Mouse (Mus musculus) heart, postnatal 25 days (tissue): ENCODE measurements at regions not wholly inside any gene's neighbourhood (a gene's known extent, or its start where the extent isn't known, plus 50 kb on each side); places are given as distances from the start of the nearest gene placed in this dataset.

Experiments
- DNase-seq: peaks from one replicate; pipeline ENCODE4 v3.0.0; 2022; ENCODE audit warnings: low spot score
- intact Hi-C: fragments of 180-260 bp; cut with DNase I; formaldehyde crosslinking; loops from one replicate; pipeline ENCODE4 v1.15.1; 2025

GRCm38 (mm10) chr12:99039497-99040322 lies 119.3 kb downstream of the Ttc8 start:
- intact Hi-C loops, result no loop called here
- DNase-seq, result no peak

GRCm38 (mm10) chr12:99041606-99042005 lies 121.2 kb downstream of the Ttc8 start:
- intact Hi-C loops, result no loop called here
- no peak for DNase-seq

GRCm38 (mm10) chr12:99042918-99043862 lies 122.8 kb downstream of the Ttc8 start:
- no peak for DNase-seq
- intact Hi-C loops, result no loop called here

GRCm38 (mm10) chr12:99044477-99044876 lies 124.1 kb downstream of the Ttc8 start:
- intact Hi-C loops, result no loop called here

GRCm38 (mm10) chr12:99050426-99050825 lies 130.1 kb downstream of the Ttc8 start:
- DNase-seq, result no peak
- intact Hi-C loops, result no loop called here

More at GRCm38 (mm10) chr12:99044477-99044876, 124.1 kb downstream of the Ttc8 start:
- no peak for DNase-seq

- intact Hi-C loops, result no loop called here
- DNase-seq, result no peak
Measured at GRCm38 (mm10) chr12:99052599-99052998, 132.2 kb downstream of the Ttc8 start.

- intact Hi-C loops, result no loop called here
- no peak for DNase-seq
Measured at GRCm38 (mm10) chr12:99057521-99057920, 137.1 kb downstream of the Ttc8 start.

GRCm38 (mm10) chr12:99058916-99059315 lies 138.5 kb downstream of the Ttc8 start:
- no peak for DNase-seq
- intact Hi-C loops, result no loop called here

GRCm38 (mm10) chr12:99059491-99059890 lies 139.1 kb downstream of the Ttc8 start:
- intact Hi-C loops, result no loop called here
- DNase-seq, result no peak

GRCm38 (mm10) chr12:99060702-99061101 lies 140.3 kb downstream of the Ttc8 start:
- DNase-seq, result no peak
- intact Hi-C loops, result no loop called here

GRCm38 (mm10) chr12:99063441-99063840 lies 143.1 kb downstream of the Ttc8 start:
- DNase-seq, result no peak
- intact Hi-C loops, result no loop called here

GRCm38 (mm10) chr12:99063885-99064284 lies 143.5 kb downstream of the Ttc8 start:
- no peak for DNase-seq
- intact Hi-C loops, result no loop called here

- no peak for DNase-seq
- intact Hi-C loops, result no loop called here
Measured at GRCm38 (mm10) chr12:99067962-99068361, 147.6 kb downstream of the Ttc8 start.

GRCm38 (mm10) chr12:99073766-99074165 lies 153.4 kb downstream of the Ttc8 start:
- intact Hi-C loops, result no loop called here
- DNase-seq, result no peak

- DNase-seq, result no peak
- intact Hi-C loops, result no loop called here
Measured at GRCm38 (mm10) chr12:99077366-99077765, 157.0 kb downstream of the Ttc8 start.

GRCm38 (mm10) chr12:99079873-99080272 lies 159.5 kb downstream of the Ttc8 start:
- intact Hi-C loops, result loop anchor here (5.0 kb wide), 1 partner anchor 887 kb away; no protein-coding TSS in a partner anchor

GRCm38 (mm10) chr12:99083616-99084015 lies 163.2 kb downstream of the Ttc8 start:
- DNase-seq, result no peak
- intact Hi-C loops, result loop anchor here (1.0 to 5.0 kb wide), 2 partner anchors 884 to 1023 kb away; no protein-coding TSS in a partner anchor

More at GRCm38 (mm10) chr12:99079873-99080272, 159.5 kb downstream of the Ttc8 start:
- no peak for DNase-seq

- DNase-seq, result peak; percentile 59
- intact Hi-C loops, result loop anchor here (5.0 kb wide), 1 partner anchor 883 kb away; no protein-coding TSS in a partner anchor
Measured at GRCm38 (mm10) chr12:99084144-99084543, 163.8 kb downstream of the Ttc8 start.

- intact Hi-C loops, result no loop called here
- DNase-seq, result no peak
Measured at GRCm38 (mm10) chr12:99087286-99087685, 166.9 kb downstream of the Ttc8 start.

- intact Hi-C loops, result no loop called here
- no peak for DNase-seq
Measured at GRCm38 (mm10) chr12:99091770-99092169, 171.4 kb downstream of the Ttc8 start.
